Mouse (Mus musculus) skeletal muscle tissue, adult 2 months (tissue): Measurements from ENCODE around the gene Ppm1m.
A peak's percentile ranks its signal among the peaks of the same experiment; 100 is the strongest.

ENCODE experiments used
- DNase-seq: peaks from one replicate; pipeline ENCODE4 v3.0.0-alpha.2; 2012; ENCODE audit warnings: low read depth, low spot score

Ppm1m gene

DNA sequence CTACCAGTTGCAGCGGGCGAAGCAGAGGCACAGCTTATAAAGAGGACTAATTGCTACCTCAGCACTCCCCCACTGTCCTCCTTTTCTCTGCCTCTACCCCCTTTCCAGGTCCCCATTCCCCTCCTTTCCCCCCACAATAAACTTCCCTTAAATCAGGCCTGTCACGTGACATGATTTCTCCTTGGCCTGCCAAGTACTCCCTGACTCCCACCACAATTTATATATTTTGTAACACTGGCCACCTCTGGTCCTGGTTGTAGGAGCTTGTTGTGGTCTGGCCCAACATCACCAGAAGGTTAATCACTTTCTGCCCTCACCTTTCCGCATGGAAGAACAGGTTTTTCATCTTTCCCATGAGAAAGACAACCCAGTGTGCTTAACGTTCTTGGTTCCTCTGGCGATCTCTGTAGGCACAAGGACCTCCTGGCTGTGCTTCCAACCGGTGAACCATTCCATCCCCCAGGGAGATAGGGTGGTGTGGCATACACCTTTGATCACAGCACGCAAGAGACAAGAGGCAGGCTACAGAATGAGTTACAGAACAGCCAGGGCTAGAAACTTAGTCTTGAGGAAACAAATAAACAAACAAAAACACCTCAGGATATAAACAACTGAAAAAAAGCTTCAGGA, 21.5 kb upstream of the Ppm1m start:
- DNase-seq = no peak

DNA sequence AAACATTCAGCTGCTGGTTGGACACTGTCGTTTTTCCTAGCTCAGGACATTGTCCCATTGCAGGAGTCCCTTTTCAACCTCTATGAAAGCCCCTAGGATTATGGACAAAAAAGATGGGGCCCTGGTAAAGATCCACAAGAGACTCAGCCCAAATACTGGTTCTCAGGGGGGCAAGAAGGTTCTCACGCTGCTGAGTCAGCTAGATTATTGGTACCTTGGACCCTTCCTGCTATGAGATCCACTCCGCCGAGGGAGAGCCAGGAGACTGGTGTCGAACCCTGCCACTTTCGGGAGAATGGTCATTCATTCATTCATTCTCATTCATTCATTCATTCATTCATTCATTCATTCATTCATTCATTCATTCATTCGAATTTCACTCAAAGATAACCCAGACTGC, 17.4 kb upstream of the Ppm1m start:
- DNase-seq = no peak

- no peak for DNase-seq
Observed at GRCm38 (mm10) chr9:106215341-106216125, 16.0 kb upstream of the Ppm1m start.

DNA sequence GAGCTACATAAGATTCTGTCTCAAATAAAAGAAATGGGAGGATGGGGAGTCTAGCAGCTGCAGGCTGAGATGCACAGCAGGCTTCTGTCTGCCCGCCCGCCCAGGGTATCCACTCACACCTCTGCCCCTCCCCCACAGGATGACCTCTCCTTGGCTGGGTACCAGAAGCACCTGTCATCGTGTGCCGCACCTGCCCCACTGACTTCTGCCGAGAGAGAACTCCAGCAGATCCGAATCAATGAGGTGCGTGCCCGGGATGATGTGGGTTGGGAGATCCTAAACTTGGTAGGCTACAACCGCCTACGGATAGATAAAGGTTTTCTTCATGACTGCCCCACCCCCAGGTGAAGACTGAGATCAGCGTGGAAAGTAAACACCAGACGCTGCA, 13.0 kb upstream of the Ppm1m start:
- no peak for DNase-seq

GRCm38 (mm10) chr9:106211680-106212593, 12.4 kb upstream of the Ppm1m start:
- peak; percentile 89 for DNase-seq

GRCm38 (mm10) chr9:106210853-106211609, 11.5 kb upstream of the Ppm1m start:
- DNase-seq = no peak

- DNase-seq = no peak
Observed at GRCm38 (mm10) chr9:106209954-106210353, 10.4 kb upstream of the Ppm1m start.

- DNase-seq = no peak
Observed at GRCm38 (mm10) chr9:106208181-106208580, 8.6 kb upstream of the Ppm1m start.

DNA sequence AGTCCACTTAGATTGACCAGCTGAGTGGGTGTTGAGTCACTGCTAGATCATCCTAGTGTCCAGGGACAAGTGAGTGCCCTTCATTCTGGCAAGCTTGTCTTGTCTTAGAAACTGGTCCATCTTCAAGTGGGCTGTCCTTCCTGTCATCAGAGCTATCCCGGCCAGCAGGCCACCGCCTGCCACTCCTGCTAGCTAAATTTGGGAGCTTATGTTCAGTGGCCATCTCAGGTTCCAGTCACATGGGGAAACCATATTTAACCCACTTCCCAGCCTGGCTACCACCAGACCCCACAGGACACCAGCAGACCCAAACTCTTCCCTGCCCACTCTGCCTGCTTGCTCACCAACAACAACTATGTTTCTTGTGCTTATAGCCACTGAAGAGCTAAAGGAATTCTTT, 7.0 kb upstream of the Ppm1m start:
- DNase-seq = peak; percentile 94

- no peak for DNase-seq
Observed at GRCm38 (mm10) chr9:106205713-106206290, 6.3 kb upstream of the Ppm1m start.

- no peak for DNase-seq
Observed at GRCm38 (mm10) chr9:106203990-106204851, 4.7 kb upstream of the Ppm1m start.

- peak; percentile 87 for DNase-seq
Observed at GRCm38 (mm10) chr9:106202819-106203636, 3.5 kb upstream of the Ppm1m start, which contains the start of gene Twf2. Twf2 (plus strand) TSS chr9:106203108.

- no peak for DNase-seq
Observed at GRCm38 (mm10) chr9:106201895-106202294, 2.3 kb upstream of the Ppm1m start.

- DNase-seq = peak; percentile 58
Observed at GRCm38 (mm10) chr9:106198962-106199458, 536 bp downstream of the Ppm1m start.

GRCm38 (mm10) chr9:106197732-106198131, 1.8 kb downstream of the Ppm1m start:
- no peak for DNase-seq

DNA sequence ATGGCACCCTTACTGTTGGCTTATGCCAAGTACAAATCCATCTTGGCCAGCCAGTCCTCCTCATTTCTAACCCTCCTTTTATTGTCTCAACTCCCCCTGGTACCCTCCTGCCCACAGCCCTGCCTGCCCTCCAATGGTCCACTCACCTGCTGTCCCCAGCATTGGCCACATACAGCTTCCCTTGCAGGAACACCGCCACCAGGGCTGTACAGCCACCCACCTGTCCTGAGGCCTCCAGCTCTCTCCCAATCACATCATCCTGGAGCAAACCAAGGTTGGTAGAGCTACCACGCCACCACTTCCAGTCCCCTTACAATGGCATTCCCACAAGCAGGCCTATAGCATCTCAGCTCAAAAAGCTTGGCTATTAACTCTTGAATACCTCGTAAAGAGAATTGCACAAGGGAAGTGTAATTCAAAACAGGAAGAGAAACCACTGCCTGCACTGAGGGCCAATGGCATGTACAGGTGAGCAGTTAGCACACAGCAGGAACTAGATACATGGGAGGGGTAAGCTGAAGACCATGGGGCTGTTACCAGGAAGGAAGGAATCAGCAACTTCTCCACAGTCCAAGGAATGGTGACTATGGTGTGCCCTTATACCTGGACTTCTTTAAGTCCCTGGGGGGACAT, 2.3 kb downstream of the Ppm1m start:
- DNase-seq = no peak

GRCm38 (mm10) chr9:106195693-106196092, 3.9 kb downstream of the Ppm1m start:
- DNase-seq = no peak
